Mouse (Mus musculus) E14TG2a.4 (cell line): ENCODE data around the gene Itprid1.

ENCODE experiments used
- CTCF ChIP-seq: conservative IDR thresholded peaks from 2 replicates; pipeline ENCODE4 v1.5.1; 2014; ENCODE audit warnings: low read length
- POU5F1 ChIP-seq: IDR thresholded peaks from 2 replicates; pipeline ENCODE4 v1.6.1; 2014; ENCODE audit warnings: low read length, borderline replicate concordance

DNA sequence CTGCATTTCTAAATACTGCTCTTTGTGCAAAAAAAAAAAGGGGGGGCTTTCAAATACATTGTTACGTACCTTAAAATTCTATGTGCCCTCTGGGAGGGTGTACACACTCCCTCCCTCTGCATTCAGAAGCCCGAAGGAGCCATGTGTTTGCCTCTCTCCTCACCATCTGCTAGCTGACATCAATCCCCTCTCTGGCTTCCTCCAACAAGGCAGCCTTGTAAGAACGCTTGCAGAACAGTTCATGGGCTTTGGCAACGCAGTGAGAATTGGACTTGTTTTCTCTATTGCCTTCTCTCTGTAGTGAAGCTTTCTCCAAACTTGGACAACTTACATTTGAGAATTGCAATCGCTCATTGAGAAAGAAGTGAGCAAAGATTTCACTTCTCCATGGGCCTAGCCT is 175.7 kb downstream of the Itprid1 start:
- TF ChIP-seq CTCF = no peak
- TF ChIP-seq POU5F1 = no peak
